Mouse (Mus musculus) embryonic stem cell, embryonic (primary cell): Measurements from ENCODE around the gene Rrbp1.

Source experiments
- CTCF ChIA-PET, 4 experiments: fragments of 300-600 bp in 2 of 4; fragments of 350-600 bp in 2 of 4; sonication (Branson Sonifier 250); formaldehyde crosslinking; loops; one replicate each; lab custom pipeline; 2022; ENCODE audit warnings: inconsistent platforms in 2 of 4; lab: Charles Lee
- POLR2A ChIA-PET, 4 experiments: fragments of 300-600 bp in 2 of 4; fragments of 350-600 bp in 2 of 4; sonication (Branson Sonifier 250); formaldehyde crosslinking; loops; one replicate each; lab custom pipeline; 2022; ENCODE audit warnings: antibody characterized with exemption in 4 of 4, inconsistent platforms in 1 of 4; lab: Charles Lee

The Rrbp1 gene

DNA sequence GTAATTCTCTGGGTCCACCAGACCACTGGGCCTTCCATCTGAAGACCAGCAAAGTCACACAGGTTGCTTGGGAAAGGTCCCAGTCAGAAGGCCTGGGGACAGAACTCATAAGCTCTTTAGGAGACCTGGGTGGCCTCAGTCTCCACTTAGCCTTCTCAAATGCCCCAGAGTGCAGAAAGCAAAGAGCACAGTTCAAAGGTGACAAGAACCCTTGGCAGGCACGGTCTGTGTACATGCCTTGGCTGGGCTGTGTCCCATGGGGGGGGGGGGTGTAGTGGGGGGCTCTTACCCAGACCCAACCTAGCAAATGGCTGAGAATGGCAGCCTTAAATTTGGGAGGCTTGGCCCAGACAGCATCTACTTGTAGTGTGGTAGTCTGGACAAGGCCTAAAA is 60.0 kb downstream of the Rrbp1 start:
- ChIA-PET CTCF (interaction anchor here in 1 of 4 experiments (2.1 kb wide), 1 partner anchor 30 kb away, joined by 9 read pairs; no protein-coding TSS in a partner anchor), POLR2A (interaction anchor here in 1 of 4 experiments (1.5 to 7.5 kb wide), 4 partner anchors 12 to 35 kb away, joined by 5 to 42 read pairs (median 8); partner anchors contain the start of gene Dstn)

- ChIA-PET CTCF (interaction anchor here in 2 of 4 experiments (0.5 to 1.6 kb wide), 4 partner anchors 14 to 837 kb away, joined by 3 to 4 read pairs (median 3); no protein-coding TSS in a partner anchor), POLR2A (interaction anchor here in 3 of 4 experiments (0.6 to 7.5 kb wide), 11 partner anchors 9 to 405 kb away, joined by 3 to 42 read pairs (median 6); partner anchors contain the start of gene Dstn (in 1 of the 3))
Measured at GRCm38 (mm10) chr2:143950290-143951027, 60.6 kb downstream of the Rrbp1 start.

DNA sequence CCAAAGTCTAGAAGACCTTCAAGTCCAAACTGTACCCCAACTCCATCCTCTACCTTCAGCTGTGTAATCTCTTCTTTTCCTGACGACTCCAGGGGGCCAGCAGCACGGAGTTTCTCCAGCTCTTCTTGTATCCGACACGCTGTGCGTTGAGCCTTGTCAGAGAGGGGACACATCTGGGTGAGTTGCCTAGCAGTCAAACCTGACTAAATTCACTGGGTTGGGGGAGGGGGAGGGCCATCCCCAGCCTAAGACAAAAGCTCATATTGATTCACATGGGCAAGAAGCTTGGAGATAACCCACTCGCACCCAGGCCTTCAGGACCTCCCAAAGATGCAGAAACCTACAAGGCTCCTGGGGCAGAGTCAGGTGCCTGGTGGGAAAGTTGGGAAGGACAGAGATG is 61.8 kb downstream of the Rrbp1 start:
- ChIA-PET POLR2A (interaction anchor here (0.7 to 7.5 kb wide), 22 partner anchors 8 to 330 kb away, joined by 3 to 42 read pairs (median 4); partner anchors contain the start of genes Dstn (in 2 of the 4), Mgme1 (in 1 of the 4), Rrbp1 (in 1 of the 4) and Snx5 (in 1 of the 4)), CTCF (interaction anchor here in 3 of 4 experiments (0.6 to 1.7 kb wide), 8 partner anchors 13 to 468 kb away, joined by 3 to 8 read pairs (median 3); partner anchors contain the start of gene Rrbp1 (in 1 of the 3))

DNA sequence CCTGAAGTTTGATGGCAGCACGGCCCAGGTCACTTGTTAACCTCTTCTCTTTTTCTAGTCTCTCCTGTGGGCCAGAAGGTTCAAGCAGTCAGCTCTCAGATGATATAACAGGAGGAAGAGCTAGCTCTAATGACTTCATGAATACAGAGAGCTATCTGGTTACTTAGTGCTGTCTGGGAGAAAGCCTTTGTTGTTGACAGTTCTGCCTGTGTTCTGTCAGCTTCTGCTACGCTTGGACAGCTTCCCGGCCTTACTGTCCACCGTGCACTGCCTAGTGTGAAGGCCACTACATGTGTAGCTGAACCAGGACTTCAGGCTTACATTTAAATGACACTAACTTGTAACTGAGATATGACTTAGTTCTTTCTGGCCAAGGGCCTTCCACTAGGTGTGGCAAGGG is 62.6 kb downstream of the Rrbp1 start:
- POLR2A ChIA-PET: interaction anchor here (0.6 to 7.5 kb wide), 18 partner anchors 9 to 331 kb away, joined by 3 to 42 read pairs (median 4); partner anchors contain the start of genes Dstn (in 2 of the 4), Mgme1 (in 1 of the 4), Rrbp1 (in 1 of the 4) and Snx5 (in 1 of the 4)

DNA sequence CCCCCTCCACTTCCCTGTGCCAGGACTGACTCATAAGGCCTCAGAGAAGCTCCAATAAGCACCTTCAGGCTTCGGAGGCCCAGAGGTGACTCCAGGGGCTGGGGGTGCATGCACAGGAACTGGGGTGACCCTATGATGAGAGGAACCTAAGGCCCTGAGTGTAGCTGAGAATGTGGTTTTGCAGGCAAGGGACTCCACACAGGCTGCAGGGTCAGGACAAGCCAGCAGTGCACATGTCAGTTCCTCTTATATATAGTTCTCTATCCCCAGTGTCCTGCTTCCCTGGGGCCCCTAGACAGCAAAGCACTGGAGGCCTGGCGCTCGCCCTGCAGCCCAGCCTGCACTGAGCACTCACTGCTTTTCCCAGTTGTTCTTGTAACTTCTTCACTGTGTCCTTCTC is 63.1 kb downstream of the Rrbp1 start:
- POLR2A ChIA-PET: interaction anchor here in 3 of 4 experiments (0.6 to 7.5 kb wide), 14 partner anchors 9 to 250 kb away, joined by 3 to 42 read pairs (median 6); partner anchors contain the start of genes Dstn (in 2 of the 3) and Rrbp1 (in 1 of the 3)
- CTCF ChIA-PET: interaction anchor here in 3 of 4 experiments (0.9 to 1.7 kb wide), 4 partner anchors 27 to 297 kb away, joined by 3 to 8 read pairs (median 4); no protein-coding TSS in a partner anchor

More for the DNA sequence above, 62.6 kb downstream of the Rrbp1 start:
- CTCF ChIA-PET: interaction anchor here in 3 of 4 experiments (0.6 to 1.7 kb wide), 8 partner anchors 14 to 937 kb away, joined by 3 to 8 read pairs (median 3); partner anchors contain the start of gene Rrbp1 (in 1 of the 3)

- POLR2A ChIA-PET: interaction anchor here in 2 of 4 experiments (1.2 to 3.9 kb wide), 7 partner anchors 10 to 29 kb away, joined by 4 to 22 read pairs (median 10); partner anchors contain the start of gene Dstn (in 1 of the 2)
- CTCF ChIA-PET: interaction anchor here in 2 of 4 experiments (0.6 to 1.9 kb wide), 3 partner anchors 17 to 340 kb away, joined by 3 to 7 read pairs (median 3); no protein-coding TSS in a partner anchor
Measured at GRCm38 (mm10) chr2:143946399-143946798, 64.7 kb downstream of the Rrbp1 start.

DNA sequence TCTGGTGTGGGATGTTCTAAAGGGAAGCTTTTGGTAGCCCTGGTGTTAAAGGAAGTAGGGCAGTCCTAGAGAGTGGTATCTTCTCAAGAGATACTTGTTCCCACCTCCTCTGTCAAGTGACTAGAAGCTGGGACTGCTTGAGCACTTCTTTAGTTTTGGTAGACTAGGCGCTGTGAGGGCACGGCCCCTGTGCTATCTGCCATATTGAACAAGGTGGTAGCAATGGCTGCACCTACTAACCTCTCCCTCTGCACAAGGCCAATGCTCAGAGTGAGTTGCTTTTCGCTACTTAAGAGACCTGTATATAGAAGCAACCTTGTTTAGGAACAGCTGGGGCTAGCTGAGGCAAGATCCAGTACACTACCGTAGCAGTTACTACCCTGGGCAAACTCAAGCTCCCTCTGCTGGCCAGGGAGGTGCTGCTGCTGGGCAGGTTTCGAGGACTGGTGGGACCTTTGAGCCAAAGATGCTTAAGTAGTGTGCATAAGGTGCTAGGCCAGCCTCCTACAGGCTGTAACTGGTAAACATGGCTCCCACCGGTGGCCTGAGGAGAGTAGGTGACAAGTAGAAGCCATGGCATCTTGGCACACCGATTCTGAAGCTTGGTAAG is 65.5 kb downstream of the Rrbp1 start:
- ChIA-PET POLR2A (interaction anchor here (0.8 to 3.9 kb wide), 19 partner anchors 9 to 250 kb away, joined by 3 to 15 read pairs (median 4); partner anchors contain the start of gene Dstn (in 3 of the 4)), CTCF (interaction anchor here in 3 of 4 experiments (0.5 to 1.9 kb wide), 15 partner anchors 9 to 479 kb away, joined by 3 to 7 read pairs (median 3); no protein-coding TSS in a partner anchor)

- POLR2A ChIA-PET: interaction anchor here (0.5 to 3.9 kb wide), 21 partner anchors 9 to 470 kb away, joined by 3 to 15 read pairs (median 4); partner anchors contain the start of gene Dstn (in 4 of the 4)
- CTCF ChIA-PET: interaction anchor here in 3 of 4 experiments (0.6 to 1.9 kb wide), 8 partner anchors 9 to 182 kb away, joined by 3 to 7 read pairs (median 4); no protein-coding TSS in a partner anchor
Measured at GRCm38 (mm10) chr2:143944796-143945195, 66.3 kb downstream of the Rrbp1 start.

GRCm38 (mm10) chr2:143940406-143940805 is 70.7 kb downstream of the Rrbp1 start:
- POLR2A ChIA-PET: interaction anchor here (0.5 to 12.4 kb wide), 22 partner anchors 8 to 1935 kb away, joined by 3 to 206 read pairs (median 5); partner anchors contain the start of genes Dstn (in 2 of the 4) and Rrbp1 (in 1 of the 4)
- CTCF ChIA-PET: interaction anchor here in 3 of 4 experiments (0.6 to 1.9 kb wide), 6 partner anchors 13 to 279 kb away, joined by 3 to 7 read pairs (median 3); no protein-coding TSS in a partner anchor

- CTCF ChIA-PET: interaction anchor here in 1 of 4 experiments (0.7 kb wide), 1 partner anchor 11 kb away, joined by 3 read pairs; no protein-coding TSS in a partner anchor
- POLR2A ChIA-PET: interaction anchor here in 3 of 4 experiments (0.6 to 12.4 kb wide), 10 partner anchors 8 to 466 kb away, joined by 3 to 206 read pairs (median 4); partner anchors contain the start of genes Dstn (in 1 of the 3) and Rrbp1 (in 1 of the 3)
Measured at GRCm38 (mm10) chr2:143937861-143938260, 73.2 kb downstream of the Rrbp1 start.

DNA sequence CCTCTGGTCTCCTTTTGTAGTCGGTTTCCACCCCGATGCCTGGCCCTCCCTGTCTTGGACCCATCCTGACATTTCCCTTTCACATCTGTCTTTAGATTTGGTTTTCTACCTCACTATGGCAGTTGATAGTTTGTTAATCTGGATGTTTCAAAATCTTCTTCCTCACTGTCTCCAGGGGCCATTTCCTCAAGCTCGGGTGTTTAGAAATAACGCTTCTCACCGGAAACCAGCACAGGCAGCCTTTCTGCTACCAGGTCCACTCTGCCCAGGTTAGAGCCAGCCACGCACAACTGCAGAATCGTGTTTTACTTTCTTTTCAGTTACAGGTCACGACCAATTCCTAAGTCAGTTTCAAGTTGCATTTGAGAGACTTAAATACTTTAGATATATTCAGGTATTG is 76.6 kb downstream of the Rrbp1 start:
- ChIA-PET CTCF (interaction anchor here in 2 of 4 experiments (0.8 to 2.3 kb wide), 5 partner anchors 11 to 66 kb away, joined by 3 to 9 read pairs (median 3); no protein-coding TSS in a partner anchor), POLR2A (interaction anchor here in 2 of 4 experiments (1.1 to 12.4 kb wide), 11 partner anchors 9 to 335 kb away, joined by 3 to 206 read pairs (median 8); partner anchors contain the start of genes Dstn (in 2 of the 2) and Rrbp1 (in 1 of the 2))

GRCm38 (mm10) chr2:143933516-143933915 is 77.5 kb downstream of the Rrbp1 start:
- ChIA-PET CTCF (interaction anchor here in 2 of 4 experiments (0.8 to 2.3 kb wide), 6 partner anchors 12 to 65 kb away, joined by 3 to 9 read pairs (median 3); no protein-coding TSS in a partner anchor), POLR2A (interaction anchor here (1.0 to 12.4 kb wide), 17 partner anchors 8 to 335 kb away, joined by 3 to 206 read pairs (median 4); partner anchors contain the start of genes Dstn (in 3 of the 4) and Rrbp1 (in 2 of the 4))

- CTCF ChIA-PET: interaction anchor here in 1 of 4 experiments (1.2 to 2.3 kb wide), 2 partner anchors 49 to 64 kb away, joined by 3 to 9 read pairs; no protein-coding TSS in a partner anchor
Measured at GRCm38 (mm10) chr2:143932340-143932873, 78.7 kb downstream of the Rrbp1 start.

DNA sequence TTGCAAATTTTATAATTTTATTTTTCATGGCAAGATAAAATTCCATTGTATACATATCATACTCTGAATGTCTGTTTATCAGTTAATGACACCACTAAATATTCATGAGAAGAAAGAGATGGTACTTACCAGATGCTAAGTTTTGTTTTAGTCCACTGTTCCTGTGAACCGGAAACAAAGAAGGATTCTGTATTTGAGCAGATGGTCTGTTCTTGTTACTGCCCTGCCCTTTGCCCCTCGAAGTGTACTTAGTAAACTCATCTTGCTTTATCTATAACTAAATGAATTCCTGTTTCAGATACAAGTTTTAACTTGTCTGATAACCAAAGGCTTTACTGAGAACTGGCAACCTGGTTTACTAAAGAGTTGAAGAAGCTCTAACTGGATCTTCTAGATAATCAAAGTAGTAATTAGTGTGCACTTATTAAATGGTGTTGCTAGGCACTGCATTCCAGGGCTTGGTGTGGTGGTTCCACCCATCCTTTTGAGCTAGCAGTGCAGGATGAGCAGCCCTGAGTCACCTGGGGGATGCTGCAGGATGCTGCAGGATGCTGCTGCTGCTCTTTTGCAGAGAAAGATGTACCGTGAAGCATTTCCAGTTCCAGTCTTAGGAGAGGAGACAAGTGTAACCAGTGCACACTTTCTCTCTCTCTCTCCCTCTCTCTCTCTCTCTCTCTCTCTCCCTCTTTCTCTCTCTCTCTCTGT is 81.3 kb downstream of the Rrbp1 start:
- CTCF ChIA-PET: no interaction called here
- POLR2A ChIA-PET: interaction anchor here in 2 of 4 experiments (0.7 to 7.4 kb wide), 4 partner anchors 8 to 14 kb away, joined by 5 to 108 read pairs (median 6); partner anchors contain the start of gene Dstn (in 2 of the 2)

More at GRCm38 (mm10) chr2:143932340-143932873, 78.7 kb downstream of the Rrbp1 start:
- POLR2A ChIA-PET: interaction anchor here (0.6 to 12.4 kb wide), 14 partner anchors 9 to 81 kb away, joined by 3 to 206 read pairs (median 4); partner anchors contain the start of gene Dstn (in 3 of the 4)

GRCm38 (mm10) chr2:143925826-143926225 is 85.2 kb downstream of the Rrbp1 start:
- CTCF ChIA-PET: interaction anchor here in 2 of 4 experiments (0.6 to 0.9 kb wide), 4 partner anchors 10 to 55 kb away, joined by 3 to 4 read pairs (median 4); partner anchors contain the start of gene Dstn (in 1 of the 2)
- POLR2A ChIA-PET: interaction anchor here in 3 of 4 experiments (0.5 to 14.0 kb wide), 15 partner anchors 8 to 326 kb away, joined by 3 to 206 read pairs (median 5); partner anchors contain the start of genes Dstn (in 3 of the 3) and Rrbp1 (in 1 of the 3)
